Mouse (Mus musculus) cerebellum, adult 2 months (tissue): ENCODE data around the gene Nme4.

Source experiments
- CTCF ChIP-seq: fragments of 200-500 bp; IDR thresholded peaks from 2 replicates; pipeline ENCODE4 v1.5.1; 2011; ENCODE audit warnings: low read depth, mild to moderate bottlenecking, control low read depth, low read length, moderate library complexity, borderline replicate concordance; ENCODE audit not compliant: insufficient read depth
- POLR2A ChIP-seq: fragments of 200-500 bp; IDR thresholded peaks from 2 replicates; pipeline ENCODE4 v1.6.1; 2011; ENCODE audit warnings: low read length, control low read depth, borderline replicate concordance; ENCODE audit not compliant: insufficient read depth

GRCm38 (mm10) chr17:26116503-26117258 lies 21.3 kb upstream of the Nme4 start:
- TF ChIP-seq POLR2A (no peak), CTCF (no peak)
